Mouse (Mus musculus) bone marrow, adult 2 months (tissue): ENCODE results near the gene Iqch.

Experiments used
- CTCF ChIP-seq: fragments of 200-500 bp; IDR thresholded peaks from 2 replicates; pipeline ENCODE4 v1.5.1; 2011; ENCODE audit warnings: low read length, control low read depth; ENCODE audit not compliant: control insufficient read depth, insufficient read depth
- POLR2A ChIP-seq: fragments of 200-500 bp; IDR thresholded peaks from 2 replicates; pipeline ENCODE4 v1.6.1; 2011; ENCODE audit warnings: low read depth, mild to moderate bottlenecking, control low read depth, low read length, borderline replicate concordance; ENCODE audit not compliant: control insufficient read depth

- TF ChIP-seq CTCF (no peak), POLR2A (no peak)
These were observed 40.4 kb downstream of the Iqch start for GRCm38 (mm10) chr9:63561931-63562330.
